Mouse (Mus musculus): ENCODE results near the gene 2310022A10Rik. TPM values are rescaled to one million over a fixed set of nuclear protein-coding genes. Genes with fewer than 3 reads are reported as not detected.

The 2310022A10Rik gene
- polyA plus RNA-seq (2015; fragmentation: Nextera tagmentation; extraction: Ambion mirVana) = 21.5 and 21.8 TPM in 2 replicates

GRCm38 (mm10) chr7:27552931-27553513, at the start of gene 2310022A10Rik, which contains the start of gene Pld3:
2310022A10Rik (plus strand) TSS chr7:27553233.
Pld3 (minus strand) TSS chr7:27553218.
- WGBS = under 1% methylated on average over 41 of the region's 41 CpGs
- Histone ChIP-seq H3K36me3 (ENCODE audit: control insufficient read depth, insufficient read depth, low read length) (no peaks in the 10 kb centered on the region), H3K4me2 (ENCODE audit: low read depth, low read length) (peak within 1 kb of the TSS; percentile 75), H3K4me1 (ENCODE audit: control insufficient read depth, insufficient read depth, low read length) (peaks cover 10% of the 10 kb centered on the region), H3K4me3 (ENCODE audit: low read length) (peak within 1 kb of the TSS; percentile 81), H3K27me3 (replicated peaks; ENCODE audit: control insufficient read depth, insufficient read depth, low read length) (no peaks in the 10 kb centered on the region), H3K9me3 (ENCODE audit: control insufficient read depth, low read length) (no peaks in the 10 kb centered on the region), H3K9ac (ENCODE audit: low read depth, low read length) (peak within 1 kb of the TSS; percentile 83), H3K27ac (ENCODE audit: low read length) (peak within 1 kb of the TSS; percentile 28; the same call in 1 of the 2 replicates)
- peak; percentile 100 for ATAC-seq

GRCm38 (mm10) chr7:27506765-27507370, 46.2 kb upstream of the 2310022A10Rik start:
- Histone ChIP-seq H3K27me3 (replicated peaks; ENCODE audit: control insufficient read depth, insufficient read depth, low read length) (no peaks in the 10 kb centered on the region), H3K4me1 (ENCODE audit: control insufficient read depth, insufficient read depth, low read length) (peaks cover 13% of the 10 kb centered on the region), H3K27ac (ENCODE audit: low read length) (peak overlapping the region; percentile 100), H3K9me3 (ENCODE audit: control insufficient read depth, low read length) (no peaks in the 10 kb centered on the region), H3K9ac (ENCODE audit: low read depth, low read length) (peak overlapping the region; percentile 44), H3K36me3 (ENCODE audit: control insufficient read depth, insufficient read depth, low read length) (no peaks in the 10 kb centered on the region), H3K4me3 (ENCODE audit: low read length) (peak overlapping the region; percentile 69), H3K4me2 (ENCODE audit: low read depth, low read length) (peak overlapping the region; percentile 59)
- WGBS = 29% methylated on average over 9 of the region's 9 CpGs
- no peak for ATAC-seq

GRCm38 (mm10) chr7:27507711-27508647, 45.1 kb upstream of the 2310022A10Rik start:
- Histone ChIP-seq H3K9me3 (ENCODE audit: control insufficient read depth, low read length) (no peaks in the 10 kb centered on the region), H3K27me3 (replicated peaks; ENCODE audit: control insufficient read depth, insufficient read depth, low read length) (no peaks in the 10 kb centered on the region), H3K36me3 (ENCODE audit: control insufficient read depth, insufficient read depth, low read length) (no peaks in the 10 kb centered on the region), H3K27ac (ENCODE audit: low read length) (peak overlapping the region; percentile 100), H3K9ac (ENCODE audit: low read depth, low read length) (peak overlapping the region; percentile 82), H3K4me2 (ENCODE audit: low read depth, low read length) (peak overlapping the region; percentile 59), H3K4me1 (ENCODE audit: control insufficient read depth, insufficient read depth, low read length) (peaks cover 13% of the 10 kb centered on the region), H3K4me3 (ENCODE audit: low read length) (peak overlapping the region; percentile 69)
- WGBS = under 1% methylated on average over 54 of the region's 54 CpGs
- peak; percentile 96 for ATAC-seq

DNA sequence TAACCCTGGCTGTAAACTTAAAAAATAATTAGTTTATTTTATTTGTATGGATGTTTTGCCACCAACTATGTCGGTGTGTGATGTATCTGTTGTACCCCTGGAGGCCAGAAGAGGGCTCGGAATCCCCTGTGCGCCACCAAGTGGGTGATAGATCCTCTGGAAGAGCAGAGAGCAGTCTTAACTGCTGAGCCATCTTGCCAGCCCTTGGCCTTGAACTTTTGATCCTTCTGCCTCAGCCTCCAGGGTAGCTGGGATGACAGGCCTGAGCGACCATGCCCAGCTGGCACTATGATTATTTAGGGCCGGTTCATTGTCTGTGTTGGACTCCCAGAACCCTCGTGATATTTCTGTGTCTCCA, 44.4 kb upstream of the 2310022A10Rik start:
- Histone ChIP-seq H3K27me3 (replicated peaks; ENCODE audit: control insufficient read depth, insufficient read depth, low read length) (no peaks in the 10 kb centered on the region), H3K27ac (ENCODE audit: low read length) (peak overlapping the region; percentile 100), H3K9ac (ENCODE audit: low read depth, low read length) (0 out of 2 replicates have a peak overlapping the region, but pooled peaks have one; percentile 23), H3K36me3 (ENCODE audit: control insufficient read depth, insufficient read depth, low read length) (no peaks in the 10 kb centered on the region), H3K4me1 (ENCODE audit: control insufficient read depth, insufficient read depth, low read length) (peaks cover 13% of the 10 kb centered on the region), H3K9me3 (ENCODE audit: control insufficient read depth, low read length) (no peaks in the 10 kb centered on the region), H3K4me3 (ENCODE audit: low read length) (peak overlapping the region; percentile 69), H3K4me2 (ENCODE audit: low read depth, low read length) (peak overlapping the region; percentile 59)
- 14% methylated on average over 6 of the region's 6 CpGs for WGBS
- peak; percentile 79 for ATAC-seq

DNA sequence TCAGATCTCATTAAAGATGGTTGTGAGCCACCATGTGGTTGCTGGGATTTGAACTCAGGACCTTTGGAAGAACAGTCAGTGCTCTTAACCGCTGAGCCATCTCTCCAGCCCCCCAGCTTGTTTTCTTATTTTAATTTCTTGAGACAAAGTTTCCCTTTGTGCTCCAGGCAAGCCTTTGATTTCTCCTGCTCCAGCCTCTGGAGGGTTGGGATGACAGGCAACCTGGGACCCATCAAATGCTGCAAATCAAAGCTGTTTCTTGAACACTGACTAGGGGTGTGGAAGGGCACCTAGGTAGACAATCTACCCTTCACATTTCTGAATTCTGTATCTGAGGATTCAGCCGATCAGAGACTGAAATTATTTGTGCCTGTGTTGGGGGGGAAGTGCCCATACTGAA, 42.2 kb upstream of the 2310022A10Rik start:
- Histone ChIP-seq H3K4me1 (ENCODE audit: control insufficient read depth, insufficient read depth, low read length) (peaks cover 13% of the 10 kb centered on the region), H3K4me2 (ENCODE audit: low read depth, low read length) (no peak overlapping the region), H3K9me3 (ENCODE audit: control insufficient read depth, low read length) (no peaks in the 10 kb centered on the region), H3K36me3 (ENCODE audit: control insufficient read depth, insufficient read depth, low read length) (no peaks in the 10 kb centered on the region), H3K4me3 (ENCODE audit: low read length) (no peak overlapping the region), H3K27me3 (replicated peaks; ENCODE audit: control insufficient read depth, insufficient read depth, low read length) (no peaks in the 10 kb centered on the region), H3K27ac (ENCODE audit: low read length) (no peak overlapping the region), H3K9ac (ENCODE audit: low read depth, low read length) (no peak overlapping the region)
- no peak for ATAC-seq
- 92% methylated on average over 2 of the region's 2 CpGs for WGBS

GRCm38 (mm10) chr7:27514961-27515360, 38.1 kb upstream of the 2310022A10Rik start:
- no peak overlapping the region for H3K27ac ChIP-seq (ENCODE audit: low read length)
- no peak overlapping the region for H3K9ac ChIP-seq (ENCODE audit: low read depth, low read length)
- H3K9me3 ChIP-seq (ENCODE audit: control insufficient read depth, low read length) = no peaks in the 10 kb centered on the region
- no peaks in the 10 kb centered on the region for H3K4me1 ChIP-seq (ENCODE audit: control insufficient read depth, insufficient read depth, low read length)
- no peak overlapping the region for H3K4me3 ChIP-seq (ENCODE audit: low read length)
- ATAC-seq = no peak
- WGBS = 70% methylated on average over 9 of the region's 9 CpGs
- H3K4me2 ChIP-seq (ENCODE audit: low read depth, low read length) = no peak overlapping the region
- 0 out of 2 replicates have a peak, but pooled peaks cover 2% of the 10 kb centered on the region for H3K36me3 ChIP-seq (ENCODE audit: control insufficient read depth, insufficient read depth, low read length)
- H3K27me3 ChIP-seq (replicated peaks; ENCODE audit: control insufficient read depth, insufficient read depth, low read length) = no peaks in the 10 kb centered on the region

GRCm38 (mm10) chr7:27518314-27518713, 34.7 kb upstream of the 2310022A10Rik start:
- H3K4me3 ChIP-seq (ENCODE audit: low read length) = no peak overlapping the region
- no peak for ATAC-seq
- no peak overlapping the region for H3K9ac ChIP-seq (ENCODE audit: low read depth, low read length)
- H3K9me3 ChIP-seq (ENCODE audit: control insufficient read depth, low read length) = no peaks in the 10 kb centered on the region
- 86% methylated on average over 9 of the region's 9 CpGs for WGBS
- no peak overlapping the region for H3K27ac ChIP-seq (ENCODE audit: low read length)
- 0 out of 2 replicates have a peak, but pooled peaks cover 2% of the 10 kb centered on the region for H3K36me3 ChIP-seq (ENCODE audit: control insufficient read depth, insufficient read depth, low read length)
- no peaks in the 10 kb centered on the region for H3K4me1 ChIP-seq (ENCODE audit: control insufficient read depth, insufficient read depth, low read length)
- H3K4me2 ChIP-seq (ENCODE audit: low read depth, low read length) = no peak overlapping the region
- H3K27me3 ChIP-seq (replicated peaks; ENCODE audit: control insufficient read depth, insufficient read depth, low read length) = no peaks in the 10 kb centered on the region

GRCm38 (mm10) chr7:27520104-27520503, 32.9 kb upstream of the 2310022A10Rik start:
- Histone ChIP-seq H3K27ac (ENCODE audit: low read length) (no peak overlapping the region), H3K36me3 (ENCODE audit: control insufficient read depth, insufficient read depth, low read length) (0 out of 2 replicates have a peak, but pooled peaks cover 2% of the 10 kb centered on the region), H3K4me3 (ENCODE audit: low read length) (no peak overlapping the region), H3K4me2 (ENCODE audit: low read depth, low read length) (no peak overlapping the region), H3K4me1 (ENCODE audit: control insufficient read depth, insufficient read depth, low read length) (no peaks in the 10 kb centered on the region), H3K9ac (ENCODE audit: low read depth, low read length) (no peak overlapping the region), H3K9me3 (ENCODE audit: control insufficient read depth, low read length) (no peaks in the 10 kb centered on the region), H3K27me3 (replicated peaks; ENCODE audit: control insufficient read depth, insufficient read depth, low read length) (no peaks in the 10 kb centered on the region)
- ATAC-seq = no peak

- Histone ChIP-seq H3K4me1 (ENCODE audit: control insufficient read depth, insufficient read depth, low read length) (no peaks in the 10 kb centered on the region), H3K27me3 (replicated peaks; ENCODE audit: control insufficient read depth, insufficient read depth, low read length) (no peaks in the 10 kb centered on the region), H3K4me3 (ENCODE audit: low read length) (no peak overlapping the region), H3K4me2 (ENCODE audit: low read depth, low read length) (no peak overlapping the region), H3K36me3 (ENCODE audit: control insufficient read depth, insufficient read depth, low read length) (0 out of 2 replicates have a peak, but pooled peaks cover 2% of the 10 kb centered on the region), H3K27ac (ENCODE audit: low read length) (no peak overlapping the region), H3K9ac (ENCODE audit: low read depth, low read length) (no peak overlapping the region), H3K9me3 (ENCODE audit: control insufficient read depth, low read length) (no peaks in the 10 kb centered on the region)
- peak; percentile 57; the same call in 1 of the 2 replicates for ATAC-seq
- WGBS = 52% methylated on average over 1 of the region's 1 CpGs
Measured at GRCm38 (mm10) chr7:27520599-27520998, 32.4 kb upstream of the 2310022A10Rik start.
